In genomic region chr2:117674877-117675276, GRCm38 (mm10) we compare ENCODE assay signal across 16 mouse cellular contexts.
"Had no signal": no experiment of that assay in that cellular context is flagged by ENCODE, and none has a peak within 500 bp of the region (broad histone marks: within the 10 kb centered on the region; RNA-seq: fewer than 3 reads in every experiment).

No protein-coding gene starts in this region.

- DNase-seq: lung, adult 18-20 months; lung, embryonic 14.5 days; lung, postnatal 10 days; lung, postnatal 4 days; midbrain, embryonic 14.5 days; retina, postnatal 1 day; right cerebral cortex, adult 18-20 months; right cerebral cortex, postnatal 14 days; thymus, adult 18-20 months; thymus, postnatal 14 days; thymus, postnatal 36 days had no signal

- H3K9ac ChIP-seq: lung, embryonic 14.5 days; midbrain, embryonic 12.5 days; neural tube, embryonic 13.5 days; neural tube, embryonic 15.5 days had no signal

- H3K9me3 ChIP-seq: midbrain, embryonic 12.5 days; neural tube, embryonic 13.5 days; neural tube, embryonic 15.5 days had no signal

- H3K4me3 ChIP-seq: midbrain, embryonic 12.5 days; myocyte; neural tube, embryonic 13.5 days; neural tube, embryonic 15.5 days had no signal

- H3K4me1 ChIP-seq: neural tube, embryonic 13.5 days; neural tube, embryonic 15.5 days had no signal

- H3K36me3 ChIP-seq: midbrain, embryonic 12.5 days; neural tube, embryonic 13.5 days; neural tube, embryonic 15.5 days had no signal

- ATAC-seq: midbrain, embryonic 16.5 days had no signal

- H3K4me2 ChIP-seq: lung, embryonic 14.5 days; midbrain, embryonic 12.5 days; neural tube, embryonic 13.5 days; neural tube, embryonic 15.5 days had no signal

- H3K27me3 ChIP-seq: midbrain, embryonic 12.5 days; neural tube, embryonic 13.5 days; neural tube, embryonic 15.5 days had no signal

- H3K27ac ChIP-seq: midbrain, embryonic 12.5 days; neural tube, embryonic 13.5 days; neural tube, embryonic 15.5 days had no signal
